Mouse (Mus musculus): ENCODE results near the gene Hes6. TPM values are rescaled to one million over a fixed set of nuclear protein-coding genes. Genes with fewer than 3 reads are reported as not detected.
A peak's percentile ranks its signal among the peaks of the same experiment; 100 is the strongest.

The Hes6 gene
- polyA plus RNA-seq, 1 experiment from 2014 or later, result 56.4 TPM

DNA sequence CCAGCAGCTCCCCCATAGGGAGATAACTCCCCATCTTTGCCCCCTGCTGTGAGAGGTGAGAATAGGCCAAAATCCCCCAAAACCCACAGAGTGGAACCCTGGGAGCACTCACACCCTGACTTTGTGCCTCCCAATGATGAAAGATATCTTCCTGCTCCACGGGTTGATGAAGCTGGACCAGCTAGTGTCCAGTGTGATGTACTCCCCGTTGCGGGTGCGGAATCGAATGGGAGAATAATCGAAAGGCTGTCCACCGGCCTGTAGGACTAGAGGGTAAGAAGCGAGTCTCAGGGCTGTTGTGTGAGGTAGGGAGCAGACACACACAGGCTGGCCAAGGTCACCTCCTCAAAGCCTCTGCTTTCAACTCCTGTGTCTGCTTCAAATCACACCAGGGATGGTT, 21.1 kb upstream of the Hes6 start:
- Histone ChIP-seq H3K4me2 (no peak overlapping the region), H3K27me3 (ENCODE audit: insufficient read depth, low read length) (no peaks in the 10 kb centered on the region), H3K9me3 (ENCODE audit: low read depth, low read length) (no peaks in the 10 kb centered on the region), H3K4me1 (ENCODE audit: insufficient read depth) (peaks cover 9% of the 10 kb centered on the region), H3K36me3 (ENCODE audit: insufficient read depth) (peaks cover 42% of the 10 kb centered on the region), H3K27ac (ENCODE audit: low read depth) (no peak overlapping the region), H3K9ac (no peak overlapping the region), H3K4me3 (ENCODE audit: low read depth, low read length) (no peak overlapping the region)
- WGBS, result 94% methylated on average over 8 of the region's 8 CpGs
- no peak for DNase-seq
- TF ChIP-seq CTCF (IDR thresholded peaks at IDR 0.05; ENCODE audit: low read depth), result no peak
- ATAC-seq (ENCODE audit: insufficient read depth), result no peak

DNA sequence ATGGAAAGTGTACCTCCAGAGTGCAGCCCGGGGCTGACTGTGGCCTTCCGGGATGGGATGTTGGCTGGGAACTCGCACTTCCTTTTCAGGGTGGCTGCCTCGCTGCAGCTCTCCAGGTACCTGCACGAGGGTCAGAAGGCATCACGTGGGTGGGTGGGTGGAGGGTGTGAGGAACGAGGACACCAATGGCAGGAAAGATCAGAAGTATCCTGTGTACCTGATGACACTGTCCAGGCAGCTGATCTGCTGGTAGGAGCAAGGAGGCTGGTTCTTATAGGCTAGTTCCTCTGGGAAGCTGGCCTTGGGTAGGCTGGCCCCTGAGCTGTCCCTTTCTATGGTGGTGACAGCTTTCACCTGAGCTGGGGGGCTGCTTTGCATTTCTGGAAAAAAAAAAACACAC, 16.9 kb upstream of the Hes6 start:
- 65% methylated on average over 7 of the region's 7 CpGs for WGBS
- no peaks in the 10 kb centered on the region for H3K27me3 ChIP-seq (ENCODE audit: insufficient read depth, low read length)
- H3K4me2 ChIP-seq, result no peak overlapping the region
- H3K27ac ChIP-seq (ENCODE audit: low read depth), result no peak overlapping the region
- no peak overlapping the region for H3K4me3 ChIP-seq (ENCODE audit: low read depth, low read length)
- no peak for TF ChIP-seq CTCF (IDR thresholded peaks at IDR 0.05; ENCODE audit: low read depth)
- H3K36me3 ChIP-seq (ENCODE audit: insufficient read depth), result peaks cover 65% of the 10 kb centered on the region
- ATAC-seq (ENCODE audit: insufficient read depth) (no peak), DNase-seq (no peak)
- no peak overlapping the region for H3K9ac ChIP-seq
- no peaks in the 10 kb centered on the region for H3K9me3 ChIP-seq (ENCODE audit: low read depth, low read length)
- no peaks in the 10 kb centered on the region for H3K4me1 ChIP-seq (ENCODE audit: insufficient read depth)

DNA sequence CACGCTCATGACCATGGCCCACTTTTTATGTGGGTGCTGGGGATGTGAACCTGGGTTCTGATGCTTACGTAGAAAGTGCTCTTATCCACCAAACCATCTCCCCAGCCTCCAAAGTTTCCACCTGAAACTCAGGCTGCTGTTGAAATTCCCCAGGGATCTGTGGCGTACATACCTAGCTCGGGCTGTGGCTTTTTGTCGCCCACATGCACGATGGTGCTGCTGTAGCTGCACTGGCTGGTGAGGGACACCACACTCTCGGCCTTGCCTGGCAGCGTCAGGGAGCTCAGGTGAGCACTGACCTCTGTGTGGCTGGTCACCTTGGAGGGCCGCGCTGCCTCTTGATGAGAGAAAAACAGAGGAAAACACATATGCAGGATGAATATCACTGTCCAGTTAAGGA, 15.4 kb upstream of the Hes6 start:
- H3K9ac ChIP-seq, result no peak overlapping the region
- no peak for ATAC-seq (ENCODE audit: insufficient read depth)
- H3K9me3 ChIP-seq (ENCODE audit: low read depth, low read length), result no peaks in the 10 kb centered on the region
- H3K4me2 ChIP-seq, result no peak overlapping the region
- 91% methylated on average over 10 of the region's 10 CpGs for WGBS
- no peak overlapping the region for H3K4me3 ChIP-seq (ENCODE audit: low read depth, low read length)
- H3K36me3 ChIP-seq (ENCODE audit: insufficient read depth), result peaks cover 55% of the 10 kb centered on the region
- no peak for DNase-seq
- H3K4me1 ChIP-seq (ENCODE audit: insufficient read depth), result no peaks in the 10 kb centered on the region
- no peak for TF ChIP-seq CTCF (IDR thresholded peaks at IDR 0.05; ENCODE audit: low read depth)
- H3K27me3 ChIP-seq (ENCODE audit: insufficient read depth, low read length), result no peaks in the 10 kb centered on the region
- H3K27ac ChIP-seq (ENCODE audit: low read depth), result no peak overlapping the region

DNA sequence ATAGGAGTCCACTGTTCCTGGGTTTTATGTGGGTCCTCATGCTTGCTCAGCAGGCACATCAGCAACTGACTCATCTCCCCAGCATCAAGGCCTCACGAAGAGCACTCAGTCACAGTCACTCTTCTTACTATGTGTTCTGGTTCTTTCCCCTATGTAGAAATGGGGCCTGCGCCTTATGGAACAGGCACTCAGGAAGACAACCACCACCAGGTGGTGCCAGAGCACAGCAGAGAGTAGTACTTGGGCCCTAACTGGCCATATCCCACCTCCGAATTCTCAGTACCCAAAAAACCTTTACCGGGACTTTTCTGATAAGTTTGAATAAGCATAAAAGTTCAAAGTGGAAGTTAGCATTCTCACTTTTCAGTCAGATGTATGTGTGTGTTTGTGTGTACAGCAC, 14.8 kb upstream of the Hes6 start:
- 24% methylated on average over 4 of the region's 4 CpGs for WGBS
- H3K4me1 ChIP-seq (ENCODE audit: insufficient read depth), result no peaks in the 10 kb centered on the region
- no peak overlapping the region for H3K27ac ChIP-seq (ENCODE audit: low read depth)
- no peak overlapping the region for H3K9ac ChIP-seq
- H3K4me3 ChIP-seq (ENCODE audit: low read depth, low read length), result no peak overlapping the region
- H3K4me2 ChIP-seq, result no peak overlapping the region
- ATAC-seq (ENCODE audit: insufficient read depth) (peak; percentile 75), DNase-seq (peak; percentile 95)
- no peaks in the 10 kb centered on the region for H3K27me3 ChIP-seq (ENCODE audit: insufficient read depth, low read length)
- H3K9me3 ChIP-seq (ENCODE audit: low read depth, low read length), result no peaks in the 10 kb centered on the region
- peaks cover 57% of the 10 kb centered on the region for H3K36me3 ChIP-seq (ENCODE audit: insufficient read depth)
- TF ChIP-seq CTCF (IDR thresholded peaks at IDR 0.05; ENCODE audit: low read depth), result peak; percentile 94

DNA sequence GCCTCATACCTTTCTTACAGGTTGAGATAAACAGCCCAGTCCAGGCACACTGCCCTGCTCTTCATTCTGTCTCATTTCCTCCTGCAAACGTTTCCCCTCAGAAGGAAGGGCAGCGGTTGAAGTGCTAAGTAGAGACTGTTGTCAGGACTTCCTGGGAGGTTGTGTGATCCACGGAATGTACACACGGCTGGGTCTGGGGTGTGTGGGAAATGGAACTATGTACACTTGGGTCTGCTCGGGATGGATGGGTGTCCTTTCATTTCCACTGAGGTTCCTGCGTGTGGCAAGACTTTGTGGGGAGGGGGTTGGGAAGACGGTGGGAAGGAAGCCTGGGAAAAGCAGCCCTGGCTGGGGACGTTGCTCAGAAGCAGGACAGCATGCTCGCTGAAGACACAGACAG, 12.6 kb upstream of the Hes6 start:
- ATAC-seq (ENCODE audit: insufficient read depth), result no peak
- H3K9me3 ChIP-seq (ENCODE audit: low read depth, low read length), result no peaks in the 10 kb centered on the region
- 69% methylated on average over 9 of the region's 9 CpGs for WGBS
- no peak overlapping the region for H3K4me2 ChIP-seq
- H3K27ac ChIP-seq (ENCODE audit: low read depth), result no peak overlapping the region
- no peaks in the 10 kb centered on the region for H3K27me3 ChIP-seq (ENCODE audit: insufficient read depth, low read length)
- no peak overlapping the region for H3K9ac ChIP-seq
- H3K4me3 ChIP-seq (ENCODE audit: low read depth, low read length), result no peak overlapping the region
- DNase-seq, result no peak
- H3K36me3 ChIP-seq (ENCODE audit: insufficient read depth), result peaks cover 45% of the 10 kb centered on the region
- TF ChIP-seq CTCF (IDR thresholded peaks at IDR 0.05; ENCODE audit: low read depth), result no peak
- no peaks in the 10 kb centered on the region for H3K4me1 ChIP-seq (ENCODE audit: insufficient read depth)

DNA sequence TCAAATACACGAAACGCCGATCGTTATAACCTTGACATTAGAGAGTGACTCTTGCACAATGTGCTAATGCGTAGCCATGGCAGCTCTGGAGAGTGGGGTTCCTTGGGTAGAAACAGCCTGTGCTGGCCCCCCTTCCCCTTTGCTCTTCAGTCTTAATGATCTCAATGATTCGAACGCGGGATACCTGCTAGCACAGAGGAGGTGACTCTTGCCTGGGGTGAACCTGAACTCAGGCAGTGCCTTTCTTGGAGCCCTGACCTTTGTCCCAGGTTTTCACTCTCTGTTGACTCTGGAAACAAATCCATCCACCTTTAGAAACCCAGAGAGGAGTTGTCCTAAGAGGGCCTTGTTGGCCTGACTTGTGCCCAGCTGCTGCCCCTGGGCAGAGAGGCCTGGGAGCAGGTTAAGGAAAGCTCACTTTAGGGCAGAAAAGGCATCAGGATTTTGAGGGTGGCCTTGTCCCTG, 6.8 kb upstream of the Hes6 start:
- WGBS, result 91% methylated on average over 8 of the region's 8 CpGs
- H3K36me3 ChIP-seq (ENCODE audit: insufficient read depth), result peaks cover 26% of the 10 kb centered on the region
- no peak overlapping the region for H3K4me3 ChIP-seq (ENCODE audit: low read depth, low read length)

DNA sequence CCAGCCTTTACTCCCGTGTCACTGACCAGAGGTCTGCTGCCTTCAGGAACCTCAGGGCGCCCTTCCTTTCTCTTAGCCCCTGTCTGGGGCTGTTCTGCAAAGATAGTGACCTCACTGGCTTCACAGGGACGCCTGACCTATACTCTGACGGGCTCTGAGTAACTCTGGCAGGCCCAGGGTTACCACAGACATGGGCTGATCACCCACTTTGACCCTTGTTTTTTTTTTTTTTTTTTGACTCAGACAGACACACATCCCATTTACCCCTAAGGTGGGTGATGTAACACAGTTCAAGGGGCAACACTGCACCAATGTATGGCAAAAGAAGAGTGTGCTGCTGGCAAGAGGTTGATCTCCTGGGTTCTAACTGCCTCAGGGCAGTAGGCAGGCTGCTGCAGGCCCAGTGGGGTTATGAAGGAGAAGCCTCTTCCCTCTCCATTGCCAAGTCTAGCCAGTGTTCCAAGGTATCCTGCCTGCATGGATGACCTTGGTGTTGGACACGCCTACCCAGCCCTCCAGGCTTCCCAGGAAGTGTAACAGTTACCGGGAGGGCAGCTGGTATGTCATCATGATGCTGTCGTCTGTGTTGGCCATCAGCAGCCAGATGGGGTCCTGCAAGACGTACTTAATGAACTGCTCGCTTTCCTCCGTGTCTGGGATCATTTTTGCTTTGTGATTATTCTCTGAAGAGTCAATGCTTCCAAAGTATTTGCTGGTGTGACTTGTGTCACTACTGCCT, 6.2 kb upstream of the Hes6 start:
- no peak overlapping the region for H3K27ac ChIP-seq (ENCODE audit: low read depth)
- no peaks in the 10 kb centered on the region for H3K9me3 ChIP-seq (ENCODE audit: low read depth, low read length)
- H3K9ac ChIP-seq, result no peak overlapping the region
- TF ChIP-seq CTCF (IDR thresholded peaks at IDR 0.05; ENCODE audit: low read depth), result no peak
- no peak overlapping the region for H3K4me3 ChIP-seq (ENCODE audit: low read depth, low read length)
- DNase-seq, result no peak
- peaks cover under 1% of the 10 kb centered on the region; the same call in 1 of the 2 replicates for H3K4me1 ChIP-seq (ENCODE audit: insufficient read depth)
- peaks cover 26% of the 10 kb centered on the region for H3K36me3 ChIP-seq (ENCODE audit: insufficient read depth)
- no peak for ATAC-seq (ENCODE audit: insufficient read depth)
- no peaks in the 10 kb centered on the region for H3K27me3 ChIP-seq (ENCODE audit: insufficient read depth, low read length)
- WGBS, result 63% methylated on average over 10 of the region's 10 CpGs
- no peak overlapping the region for H3K4me2 ChIP-seq

More for the DNA sequence above, 6.8 kb upstream of the Hes6 start:
- H3K27ac ChIP-seq (ENCODE audit: low read depth), result no peak overlapping the region
- no peak for TF ChIP-seq CTCF (IDR thresholded peaks at IDR 0.05; ENCODE audit: low read depth)
- no peaks in the 10 kb centered on the region for H3K9me3 ChIP-seq (ENCODE audit: low read depth, low read length)
- H3K9ac ChIP-seq, result no peak overlapping the region
- ATAC-seq (ENCODE audit: insufficient read depth) (no peak), DNase-seq (no peak)
- H3K4me2 ChIP-seq, result no peak overlapping the region
- H3K4me1 ChIP-seq (ENCODE audit: insufficient read depth), result no peaks in the 10 kb centered on the region
- H3K27me3 ChIP-seq (ENCODE audit: insufficient read depth, low read length), result no peaks in the 10 kb centered on the region
